Mouse (Mus musculus) hindbrain, embryonic 16.5 days (tissue): ENCODE data around the gene Cd300ld. TPM values are rescaled to one million over a fixed set of nuclear protein-coding genes. Genes with fewer than 3 reads are reported as not detected.
"Not testable (repeated sequence)": the region's sequence is repeated elsewhere in the genome, so short reads cannot be mapped to it uniquely, and the experiment has no call there.

Experiments used
- ATAC-seq: fragments of 200-750 bp; cut with Nextera tagmentation; 2 replicates; pipeline ENCODE4 v1.8.0; 2017; ENCODE audit warnings: moderate TSS enrichment, moderate library complexity
- H3K27ac ChIP-seq: fragments of 300-500 bp; sonication (generic); 2 replicates; pipeline ENCODE4 v1.5.1; 2014; ENCODE audit warnings: low read depth, mild to moderate bottlenecking, control low read depth, low read length, moderate library complexity
- H3K27me3 ChIP-seq: fragments of 300-500 bp; sonication (generic); replicated peaks from 2 replicates; pipeline ENCODE4 v1.6.1; 2014; ENCODE audit warnings: low read length; ENCODE audit not compliant: control insufficient read depth, insufficient read depth
- H3K36me3 ChIP-seq: fragments of 300-500 bp; sonication (generic); 2 replicates; pipeline ENCODE4 v1.6.1; 2014; ENCODE audit warnings: mild to moderate bottlenecking, low read length, moderate library complexity, mixed read lengths; ENCODE audit not compliant: control insufficient read depth, insufficient read depth
- H3K4me1 ChIP-seq: fragments of 300-500 bp; sonication (generic); 2 replicates; pipeline ENCODE4 v1.6.1; 2014; ENCODE audit warnings: low read depth, low read length; ENCODE audit not compliant: control insufficient read depth, insufficient read depth
- H3K4me2 ChIP-seq: fragments of 300-500 bp; sonication (generic); 2 replicates; pipeline ENCODE4 v1.6.1; 2014; ENCODE audit warnings: mild to moderate bottlenecking, low read length, control low read depth, moderate library complexity
- H3K4me3 ChIP-seq: fragments of 300-500 bp; sonication (generic); 2 replicates; pipeline ENCODE4 v1.5.1; 2014; ENCODE audit warnings: mild to moderate bottlenecking, low read length, control low read depth, moderate library complexity
- H3K9ac ChIP-seq: fragments of 300-500 bp; sonication (generic); 2 replicates; pipeline ENCODE4 v1.6.1; 2014; ENCODE audit warnings: low read depth, mild to moderate bottlenecking, control low read depth, low read length, moderate library complexity
- H3K9me3 ChIP-seq: fragments of 300-500 bp; sonication (generic); 2 replicates; pipeline ENCODE4 v1.6.1; 2014; ENCODE audit warnings: mild to moderate bottlenecking, low read length, moderate library complexity; ENCODE audit not compliant: control insufficient read depth
- WGBS: fragments of 180-500 bp; shearing (Covaris S2); extraction: QIAGEN DNeasy Blood & Tissue Kit; methylation state at CpG from one replicate; pipeline ENCODE4 v1.1.7; 2014; 5-methylcytosine and 5-hydroxymethylcytosine counted together
- polyA plus RNA-seq: library from polyadenylated mRNA; unstranded; fragments of >200 nt; fragmentation: Nextera tagmentation; extraction: Ambion mirVana; gene quantifications from 2 replicates; pipeline ENCODE4 v1.2.1, GENCODE M21; 2015

Gene Cd300ld
- polyA plus RNA-seq = 0.20 TPM in 1 of 2 replicates, not detected in the other

DNA sequence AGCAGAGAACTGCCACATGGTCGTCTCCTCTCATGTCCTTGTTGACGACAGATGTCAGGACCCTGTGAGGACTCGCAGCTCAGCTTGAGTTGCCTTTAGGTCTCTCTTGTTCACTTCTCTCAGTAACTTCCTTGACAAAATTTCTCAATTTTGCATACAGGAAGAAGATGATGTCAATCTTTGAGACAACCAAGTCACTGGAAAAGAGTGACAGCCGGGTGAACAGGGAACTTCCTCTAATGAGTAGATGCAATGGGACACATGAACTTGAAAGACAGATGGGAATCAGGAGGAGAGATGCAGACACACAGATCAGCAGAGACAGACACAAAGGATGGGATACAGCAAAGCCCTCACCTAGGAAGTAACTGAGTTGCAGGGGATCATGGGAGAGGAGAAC, at the start of gene Cd300ld:
Gene Cd300ld, minus strand, starts transcription at position 130 of the 400 bp plus-strand sequence.
- no peaks in the 10 kb centered on the region for H3K4me1 ChIP-seq
- H3K4me2 ChIP-seq = no peak within 1 kb of the TSS
- no peak within 1 kb of the TSS for H3K27ac ChIP-seq
- H3K9me3 ChIP-seq = no peaks in the 10 kb centered on the region
- no peaks in the 10 kb centered on the region for H3K27me3 ChIP-seq
- no peak within 1 kb of the TSS for H3K4me3 ChIP-seq
- no peaks in the 10 kb centered on the region for H3K36me3 ChIP-seq
- H3K9ac ChIP-seq = no peak within 1 kb of the TSS
- WGBS = 82% methylated on average over 4 of the region's 4 CpGs
- no peak for ATAC-seq

GRCm38 (mm10) chr11:115037669-115038068, 47.9 kb upstream of the Cd300ld start, which contains the start of gene Cd300ld5:
Gene Cd300ld5 (minus strand): TSS chr11:115037769.
- H3K36me3 ChIP-seq, H3K4me3 ChIP-seq, ATAC-seq, H3K9me3 ChIP-seq, H3K9ac ChIP-seq, H3K4me1 ChIP-seq, H3K4me2 ChIP-seq, H3K27me3 ChIP-seq, H3K27ac ChIP-seq: not testable (repeated sequence)
- no CpG with 5 or more reads among the region's 6 CpGs for WGBS

- not testable (repeated sequence) for H3K4me2 ChIP-seq, H3K27me3 ChIP-seq, H3K27ac ChIP-seq, H3K9me3 ChIP-seq, H3K36me3 ChIP-seq, H3K4me3 ChIP-seq, H3K9ac ChIP-seq, ATAC-seq, H3K4me1 ChIP-seq
- no CpG with 5 or more reads among the region's 6 CpGs for WGBS
Observed at GRCm38 (mm10) chr11:115026912-115027311, 37.2 kb upstream of the Cd300ld start, which contains the start of gene Cd300ld4. Gene Cd300ld4 (minus strand): TSS chr11:115027012.

GRCm38 (mm10) chr11:115016093-115016492, 26.4 kb upstream of the Cd300ld start, which contains the start of gene Cd300ld2:
Gene Cd300ld2 (minus strand): TSS chr11:115016193.
- not testable (repeated sequence) for H3K4me1 ChIP-seq, H3K9ac ChIP-seq, ATAC-seq, H3K4me2 ChIP-seq, H3K36me3 ChIP-seq, H3K27ac ChIP-seq, H3K27me3 ChIP-seq, H3K9me3 ChIP-seq, H3K4me3 ChIP-seq
- no CpG with 5 or more reads among the region's 7 CpGs for whole genome bisulfite sequencing

- 85% methylated on average over 5 of the region's 5 CpGs for WGBS
- Histone ChIP-seq H3K4me1 (no peaks in the 10 kb centered on the region), H3K9ac (no peak overlapping the region), H3K27me3 (no peaks in the 10 kb centered on the region), H3K9me3 (no peaks in the 10 kb centered on the region), H3K27ac (no peak overlapping the region), H3K4me2 (no peak overlapping the region), H3K36me3 (no peaks in the 10 kb centered on the region), H3K4me3 (no peak overlapping the region)
- ATAC-seq = no peak
Observed at GRCm38 (mm10) chr11:115004070-115004469, 14.3 kb upstream of the Cd300ld start.

GRCm38 (mm10) chr11:115001474-115002040, 11.8 kb upstream of the Cd300ld start, which contains the start of gene Cd300c2:
Gene Cd300c2 (minus strand): TSS chr11:115001880.
- no peaks in the 10 kb centered on the region for H3K36me3 ChIP-seq
- H3K4me2 ChIP-seq = no peak within 1 kb of the TSS
- H3K4me1 ChIP-seq = no peaks in the 10 kb centered on the region
- H3K27me3 ChIP-seq = no peaks in the 10 kb centered on the region
- no peak within 1 kb of the TSS for H3K9ac ChIP-seq
- no peak within 1 kb of the TSS for H3K4me3 ChIP-seq
- ATAC-seq = no peak
- H3K9me3 ChIP-seq = no peaks in the 10 kb centered on the region
- WGBS = 84% methylated on average over 7 of the region's 7 CpGs
- no peak within 1 kb of the TSS for H3K27ac ChIP-seq

GRCm38 (mm10) chr11:114981866-114982265, 7.9 kb downstream of the Cd300ld start:
- no peaks in the 10 kb centered on the region for H3K4me1 ChIP-seq
- no peak overlapping the region for H3K27ac ChIP-seq
- H3K9ac ChIP-seq = no peak overlapping the region
- H3K36me3 ChIP-seq = no peaks in the 10 kb centered on the region
- H3K9me3 ChIP-seq = peaks cover 4% of the 10 kb centered on the region
- H3K4me2 ChIP-seq = no peak overlapping the region
- no peak overlapping the region for H3K4me3 ChIP-seq
- 84% methylated on average over 4 of the region's 4 CpGs for WGBS
- no peaks in the 10 kb centered on the region for H3K27me3 ChIP-seq
- no peak for ATAC-seq

DNA sequence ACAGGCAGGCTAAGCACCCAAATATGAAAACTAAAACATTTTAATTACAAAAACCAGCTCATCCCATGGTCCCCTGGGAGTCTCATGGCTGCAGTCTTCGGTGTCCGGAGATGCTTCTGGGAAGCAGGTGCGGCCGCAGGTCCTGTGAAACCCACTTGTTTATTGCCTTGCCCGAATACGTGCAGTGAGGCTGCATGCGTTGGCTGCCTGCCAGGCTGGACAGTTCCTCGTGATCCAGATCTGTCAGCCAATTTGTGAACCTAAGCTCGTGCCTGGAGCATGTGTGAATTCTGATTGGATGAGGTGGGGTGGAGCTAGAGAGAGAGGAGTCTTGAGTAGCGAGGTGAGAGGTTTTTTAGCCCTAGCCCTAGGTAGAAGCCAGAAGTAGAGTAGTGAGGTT, 17.0 kb downstream of the Cd300ld start:
- WGBS = 80% methylated on average over 10 of the region's 10 CpGs
- Histone ChIP-seq H3K9me3 (peaks cover 7% of the 10 kb centered on the region), H3K4me2 (no peak overlapping the region), H3K27me3 (no peaks in the 10 kb centered on the region), H3K36me3 (no peaks in the 10 kb centered on the region), H3K9ac (no peak overlapping the region), H3K4me3 (no peak overlapping the region), H3K4me1 (no peaks in the 10 kb centered on the region), H3K27ac (no peak overlapping the region)
- no peak for ATAC-seq

DNA sequence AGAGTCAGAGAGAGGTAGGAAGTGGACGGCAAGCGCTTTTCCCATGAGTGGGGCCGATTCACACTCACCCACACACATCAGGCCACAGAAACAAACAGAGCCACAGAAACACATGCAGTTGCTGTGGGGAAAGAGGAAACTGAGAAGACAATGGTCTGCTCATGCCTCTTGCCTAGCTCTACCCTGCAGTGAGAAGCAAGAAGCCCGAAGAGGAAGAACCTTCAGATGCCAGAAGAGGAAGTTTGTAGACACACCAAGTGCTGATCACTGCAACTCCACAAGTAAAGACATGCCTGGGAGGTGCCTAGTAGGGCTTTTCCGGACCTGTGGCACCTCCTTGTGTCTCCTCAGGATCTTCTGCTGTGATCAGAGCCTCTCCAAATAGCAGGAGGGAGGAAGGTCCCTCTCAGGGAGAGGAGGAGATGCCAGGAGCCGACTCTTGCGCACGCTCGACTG, 20.9 kb downstream of the Cd300ld start, which contains the start of gene Cd300c:
Gene Cd300c, minus strand, starts transcription at position 406 of the 456 bp plus-strand sequence.
- H3K9ac ChIP-seq = no peak within 1 kb of the TSS
- WGBS = 91% methylated on average over 9 of the region's 9 CpGs

More for the DNA sequence above, 20.9 kb downstream of the Cd300ld start, which contains the start of gene Cd300c:
- Histone ChIP-seq H3K36me3 (no peaks in the 10 kb centered on the region), H3K27me3 (no peaks in the 10 kb centered on the region), H3K4me2 (no peak within 1 kb of the TSS), H3K9me3 (peaks cover 3% of the 10 kb centered on the region; the same call in 1 of the 2 replicates), H3K4me1 (no peaks in the 10 kb centered on the region), H3K27ac (no peak within 1 kb of the TSS), H3K4me3 (no peak within 1 kb of the TSS)
- no peak for ATAC-seq
